Mouse (Mus musculus) forebrain, embryonic 13.5 days (tissue): ENCODE measurements at regions not wholly inside any gene's neighbourhood (a gene's known extent, or its start where the extent isn't known, plus 50 kb on each side); places are given as distances from the start of the nearest gene placed in this dataset.
A peak's percentile ranks its signal among the peaks of the same experiment; 100 is the strongest.

ENCODE experiments used
- ATAC-seq: fragments of 200-750 bp; cut with Nextera tagmentation; 2 replicates; pipeline ENCODE4 v1.8.0; 2017
- H3K27ac ChIP-seq: fragments of 300-500 bp; sonication (generic); 2 replicates; pipeline ENCODE4 v1.5.1; 2015; ENCODE audit warnings: inconsistent platforms, mild to moderate bottlenecking, moderate library complexity
- H3K27me3 ChIP-seq: fragments of 300-500 bp; sonication (generic); 2 replicates; pipeline ENCODE4 v1.6.1; 2015; ENCODE audit warnings: mild to moderate bottlenecking, inconsistent platforms
- H3K36me3 ChIP-seq: fragments of 300-500 bp; sonication (generic); 2 replicates; pipeline ENCODE4 v1.6.1; 2015; ENCODE audit warnings: mild to moderate bottlenecking, inconsistent platforms; ENCODE audit not compliant: poor library complexity, severe bottlenecking
- H3K4me1 ChIP-seq: fragments of 300-500 bp; sonication (generic); 2 replicates; pipeline ENCODE4 v1.6.1; 2015; ENCODE audit warnings: inconsistent platforms
- H3K4me2 ChIP-seq: fragments of 300-500 bp; sonication (generic); 2 replicates; pipeline ENCODE4 v1.6.1; 2015; ENCODE audit warnings: inconsistent platforms, mild to moderate bottlenecking, moderate library complexity
- H3K4me3 ChIP-seq: fragments of 300-500 bp; sonication (generic); 2 replicates; pipeline ENCODE4 v1.5.1; 2015; ENCODE audit warnings: mild to moderate bottlenecking, inconsistent platforms
- H3K9ac ChIP-seq: fragments of 300-500 bp; sonication (generic); 2 replicates; pipeline ENCODE4 v1.6.1; 2015; ENCODE audit warnings: mild to moderate bottlenecking, inconsistent platforms
- H3K9me3 ChIP-seq: fragments of 300-500 bp; sonication (generic); replicated peaks from 2 replicates; pipeline ENCODE4 v1.6.1; 2016; ENCODE audit warnings: inconsistent platforms
- WGBS: fragments of 180-500 bp; shearing (Covaris S2); methylation state at CpG from one replicate; pipeline ENCODE4 v1.1.7; 2015; 5-methylcytosine and 5-hydroxymethylcytosine counted together

- H3K4me3 ChIP-seq = no peak overlapping the region
- no peak overlapping the region for H3K4me2 ChIP-seq
- ATAC-seq = no peak
- peaks cover 19% of the 10 kb centered on the region; the same call in 1 of the 2 replicates for H3K4me1 ChIP-seq
- H3K9ac ChIP-seq = no peak overlapping the region
- WGBS = 67% methylated on average over 11 of the region's 11 CpGs
- H3K27me3 ChIP-seq = 0 out of 2 replicates have a peak, but pooled peaks cover 10% of the 10 kb centered on the region
- no peaks in the 10 kb centered on the region for H3K9me3 ChIP-seq
- no peak overlapping the region for H3K27ac ChIP-seq
- no peaks in the 10 kb centered on the region for H3K36me3 ChIP-seq
These were observed 240.6 kb downstream of the Cdh26 start for GRCm38 (mm10) chr2:178670952-178671351.

- no peaks in the 10 kb centered on the region for H3K9me3 ChIP-seq
- no peak overlapping the region for H3K9ac ChIP-seq
- H3K4me1 ChIP-seq = peaks cover 24% of the 10 kb centered on the region; the same call in 1 of the 2 replicates
- WGBS = 86% methylated on average over 4 of the region's 4 CpGs
- H3K4me2 ChIP-seq = no peak overlapping the region
- H3K27me3 ChIP-seq = no peaks in the 10 kb centered on the region
- ATAC-seq = no peak
- no peaks in the 10 kb centered on the region for H3K36me3 ChIP-seq
- no peak overlapping the region for H3K4me3 ChIP-seq
- H3K27ac ChIP-seq = no peak overlapping the region
These were observed 243.3 kb downstream of the Cdh26 start for GRCm38 (mm10) chr2:178673621-178674020.

- H3K9me3 ChIP-seq = no peaks in the 10 kb centered on the region
- H3K36me3 ChIP-seq = no peaks in the 10 kb centered on the region
- no peak for ATAC-seq
- H3K27me3 ChIP-seq = no peaks in the 10 kb centered on the region
- no peak overlapping the region for H3K27ac ChIP-seq
- no peak overlapping the region for H3K4me3 ChIP-seq
- WGBS = 68% methylated on average over 4 of the region's 4 CpGs
- peaks cover 25% of the 10 kb centered on the region; the same call in 1 of the 2 replicates for H3K4me1 ChIP-seq
- H3K9ac ChIP-seq = no peak overlapping the region
- H3K4me2 ChIP-seq = no peak overlapping the region
These were observed 244.3 kb downstream of the Cdh26 start for GRCm38 (mm10) chr2:178674621-178675020.

- H3K9ac ChIP-seq = no peak overlapping the region
- no peaks in the 10 kb centered on the region for H3K9me3 ChIP-seq
- peaks cover 16% of the 10 kb centered on the region; the same call in 1 of the 2 replicates for H3K4me1 ChIP-seq
- no peak overlapping the region for H3K27ac ChIP-seq
- no peak overlapping the region for H3K4me3 ChIP-seq
- no peaks in the 10 kb centered on the region for H3K36me3 ChIP-seq
- no peak overlapping the region for H3K4me2 ChIP-seq
- no peak for ATAC-seq
- WGBS = 86% methylated on average over 10 of the region's 10 CpGs
- H3K27me3 ChIP-seq = peaks cover 5% of the 10 kb centered on the region; the same call in 1 of the 2 replicates
These were observed 246.6 kb downstream of the Cdh26 start for GRCm38 (mm10) chr2:178676970-178677369.

GRCm38 (mm10) chr2:178680368-178680767 is 250.0 kb downstream of the Cdh26 start:
- no peak overlapping the region for H3K27ac ChIP-seq
- H3K9me3 ChIP-seq = no peaks in the 10 kb centered on the region
- H3K4me1 ChIP-seq = peaks cover 12% of the 10 kb centered on the region; the same call in 1 of the 2 replicates
- no peak for ATAC-seq
- H3K4me2 ChIP-seq = no peak overlapping the region
- no peak overlapping the region for H3K9ac ChIP-seq
- peaks cover 9% of the 10 kb centered on the region for H3K27me3 ChIP-seq
- WGBS = 91% methylated on average over 3 of the region's 3 CpGs
- H3K36me3 ChIP-seq = no peaks in the 10 kb centered on the region
- no peak overlapping the region for H3K4me3 ChIP-seq

- H3K4me2 ChIP-seq = no peak overlapping the region
- ATAC-seq = no peak
- no peak overlapping the region for H3K27ac ChIP-seq
- 77% methylated on average over 9 of the region's 9 CpGs for WGBS
- no peak overlapping the region for H3K9ac ChIP-seq
- peaks cover 18% of the 10 kb centered on the region for H3K4me1 ChIP-seq
- no peaks in the 10 kb centered on the region for H3K9me3 ChIP-seq
- peaks cover 9% of the 10 kb centered on the region for H3K27me3 ChIP-seq
- H3K36me3 ChIP-seq = no peaks in the 10 kb centered on the region
- no peak overlapping the region for H3K4me3 ChIP-seq
These were observed 254.0 kb downstream of the Cdh26 start for GRCm38 (mm10) chr2:178684026-178684958.

GRCm38 (mm10) chr2:178685211-178685610 is 254.9 kb downstream of the Cdh26 start:
- no peak for ATAC-seq
- WGBS = 92% methylated on average over 5 of the region's 5 CpGs
- H3K9me3 ChIP-seq = no peaks in the 10 kb centered on the region
- no peak overlapping the region for H3K4me2 ChIP-seq
- H3K9ac ChIP-seq = no peak overlapping the region
- H3K4me3 ChIP-seq = no peak overlapping the region
- H3K36me3 ChIP-seq = no peaks in the 10 kb centered on the region
- peaks cover 18% of the 10 kb centered on the region for H3K4me1 ChIP-seq
- H3K27ac ChIP-seq = no peak overlapping the region
- peaks cover 9% of the 10 kb centered on the region for H3K27me3 ChIP-seq

GRCm38 (mm10) chr2:178686167-178686601 is 255.9 kb downstream of the Cdh26 start:
- Histone ChIP-seq H3K4me2 (no peak overlapping the region), H3K4me3 (no peak overlapping the region), H3K4me1 (peaks cover 18% of the 10 kb centered on the region), H3K9me3 (no peaks in the 10 kb centered on the region), H3K9ac (no peak overlapping the region), H3K27me3 (peaks cover 5% of the 10 kb centered on the region), H3K27ac (peak overlapping the region; percentile 59), H3K36me3 (no peaks in the 10 kb centered on the region)
- peak; percentile 81 for ATAC-seq
- 24% methylated on average over 7 of the region's 7 CpGs for WGBS

GRCm38 (mm10) chr2:178688586-178688985 is 258.3 kb downstream of the Cdh26 start:
- no peaks in the 10 kb centered on the region for H3K27me3 ChIP-seq
- H3K27ac ChIP-seq = no peak overlapping the region
- H3K9me3 ChIP-seq = no peaks in the 10 kb centered on the region
- no peak overlapping the region for H3K9ac ChIP-seq
- no peak for ATAC-seq
- WGBS = 72% methylated on average over 6 of the region's 6 CpGs
- H3K4me2 ChIP-seq = no peak overlapping the region
- H3K36me3 ChIP-seq = no peaks in the 10 kb centered on the region
- peaks cover 27% of the 10 kb centered on the region for H3K4me1 ChIP-seq
- no peak overlapping the region for H3K4me3 ChIP-seq

GRCm38 (mm10) chr2:178691190-178691864 is 261.0 kb downstream of the Cdh26 start:
- no peaks in the 10 kb centered on the region for H3K9me3 ChIP-seq
- H3K27ac ChIP-seq = no peak overlapping the region
- WGBS = 59% methylated on average over 13 of the region's 13 CpGs
- no peaks in the 10 kb centered on the region for H3K27me3 ChIP-seq
- no peaks in the 10 kb centered on the region for H3K36me3 ChIP-seq
- H3K4me3 ChIP-seq = no peak overlapping the region
- ATAC-seq = peak; percentile 36; the same call in 1 of the 2 replicates
- peaks cover 15% of the 10 kb centered on the region for H3K4me1 ChIP-seq
- H3K9ac ChIP-seq = no peak overlapping the region
- no peak overlapping the region for H3K4me2 ChIP-seq

- Histone ChIP-seq H3K4me3 (no peak overlapping the region), H3K4me2 (no peak overlapping the region), H3K4me1 (peaks cover 10% of the 10 kb centered on the region; the same call in 1 of the 2 replicates), H3K9ac (no peak overlapping the region), H3K36me3 (no peaks in the 10 kb centered on the region), H3K9me3 (no peaks in the 10 kb centered on the region), H3K27me3 (no peaks in the 10 kb centered on the region), H3K27ac (no peak overlapping the region)
- WGBS = 78% methylated on average over 4 of the region's 4 CpGs
- no peak for ATAC-seq
These were observed 261.5 kb downstream of the Cdh26 start for GRCm38 (mm10) chr2:178691865-178692228.

GRCm38 (mm10) chr2:178692231-178692630 is 261.9 kb downstream of the Cdh26 start:
- Histone ChIP-seq H3K36me3 (no peaks in the 10 kb centered on the region), H3K4me3 (no peak overlapping the region), H3K9ac (no peak overlapping the region), H3K9me3 (no peaks in the 10 kb centered on the region), H3K27ac (no peak overlapping the region), H3K4me1 (peaks cover 8% of the 10 kb centered on the region; the same call in 1 of the 2 replicates), H3K27me3 (no peaks in the 10 kb centered on the region), H3K4me2 (no peak overlapping the region)
- no peak for ATAC-seq
- 72% methylated on average over 3 of the region's 3 CpGs for WGBS
